27 mouse cellular contexts compared by ENCODE assay signal in genomic region chr13:44784551-44784950, GRCm38 (mm10).
"Had no signal": no experiment of that assay in that cellular context is flagged by ENCODE, and none has a peak within 500 bp of the region (broad histone marks: within the 10 kb centered on the region; RNA-seq: fewer than 3 reads in every experiment).

No protein-coding gene starts in this region.

- DNase-seq: gastrocnemius, postnatal 14 days; gastrocnemius, postnatal 36 days; heart, adult 2 months; heart, postnatal 14 days; heart, postnatal 36 days; kidney, adult 18-20 months; kidney, adult 8-10 months; kidney, postnatal 10 days; kidney, postnatal 25 days; kidney, postnatal 4 days; liver; liver, embryonic 13.5 days had no signal

- H3K27me3 ChIP-seq: heart, embryonic 13.5 days; heart, embryonic 15.5 days; hindbrain, embryonic 12.5 days; intestine, embryonic 15.5 days; limb, embryonic 12.5 days; liver, embryonic 13.5 days; liver, embryonic 15.5 days had no signal

- H3K9me3 ChIP-seq: heart, embryonic 13.5 days; heart, embryonic 15.5 days; hindbrain, embryonic 12.5 days; intestine, embryonic 15.5 days; limb, embryonic 10.5 days; limb, embryonic 12.5 days; liver, embryonic 13.5 days; liver, embryonic 15.5 days had no signal

- H3K4me3 ChIP-seq: heart, adult 2 months; heart, embryonic 13.5 days; heart, embryonic 15.5 days; hindbrain, embryonic 12.5 days; intestine, embryonic 15.5 days; layer of hippocampus, adult 2 months; left cerebral cortex, adult 2 months; limb, embryonic 10.5 days; limb, embryonic 12.5 days; liver, embryonic 13.5 days; liver, embryonic 15.5 days had no signal

- H3K9ac ChIP-seq: heart, embryonic 13.5 days; heart, embryonic 15.5 days; hindbrain, embryonic 12.5 days; hindbrain, embryonic 14.5 days; intestine, embryonic 15.5 days; limb, embryonic 12.5 days; liver, embryonic 13.5 days; liver, embryonic 15.5 days had no signal

- H3K4me2 ChIP-seq: heart, embryonic 11.5 days; heart, embryonic 13.5 days; heart, embryonic 15.5 days; hindbrain, embryonic 12.5 days; hindbrain, embryonic 14.5 days; intestine, embryonic 15.5 days; limb, embryonic 12.5 days; liver, embryonic 11.5 days; liver, embryonic 13.5 days; liver, embryonic 15.5 days had no signal

- H3K27ac ChIP-seq: heart, adult 2 months; heart, embryonic 13.5 days; heart, embryonic 15.5 days; hindbrain, embryonic 12.5 days; hindbrain, embryonic 14.5 days; intestine, embryonic 15.5 days; layer of hippocampus, adult 2 months; left cerebral cortex, adult 2 months; limb, embryonic 10.5 days; limb, embryonic 12.5 days; liver, embryonic 13.5 days; liver, embryonic 15.5 days had no signal

- H3K4me1 ChIP-seq: intestine, embryonic 15.5 days had no signal

- H3K36me3 ChIP-seq: heart, embryonic 15.5 days; hindbrain, embryonic 12.5 days; intestine, embryonic 15.5 days; limb, embryonic 12.5 days; liver, embryonic 13.5 days; liver, embryonic 15.5 days had no signal

- ATAC-seq: hindbrain, embryonic 16.5 days; inflammation-experienced regulatory T-cells, adult 6 months; intestine, embryonic 15.5 days; intestine, postnatal 0 days had no signal
